Mouse (Mus musculus): ENCODE results near the gene 1110008L16Rik. TPM values are rescaled to one million over a fixed set of nuclear protein-coding genes. Genes with fewer than 3 reads are reported as not detected.
A peak's percentile ranks its signal among the peaks of the same experiment; 100 is the strongest.
"Not testable (repeated sequence)": the region's sequence is repeated elsewhere in the genome, so short reads cannot be mapped to it uniquely, and the experiment has no call there.

The 1110008L16Rik gene
- polyA plus RNA-seq, 1 experiment from 2014 or later = 10.7 TPM

DNA sequence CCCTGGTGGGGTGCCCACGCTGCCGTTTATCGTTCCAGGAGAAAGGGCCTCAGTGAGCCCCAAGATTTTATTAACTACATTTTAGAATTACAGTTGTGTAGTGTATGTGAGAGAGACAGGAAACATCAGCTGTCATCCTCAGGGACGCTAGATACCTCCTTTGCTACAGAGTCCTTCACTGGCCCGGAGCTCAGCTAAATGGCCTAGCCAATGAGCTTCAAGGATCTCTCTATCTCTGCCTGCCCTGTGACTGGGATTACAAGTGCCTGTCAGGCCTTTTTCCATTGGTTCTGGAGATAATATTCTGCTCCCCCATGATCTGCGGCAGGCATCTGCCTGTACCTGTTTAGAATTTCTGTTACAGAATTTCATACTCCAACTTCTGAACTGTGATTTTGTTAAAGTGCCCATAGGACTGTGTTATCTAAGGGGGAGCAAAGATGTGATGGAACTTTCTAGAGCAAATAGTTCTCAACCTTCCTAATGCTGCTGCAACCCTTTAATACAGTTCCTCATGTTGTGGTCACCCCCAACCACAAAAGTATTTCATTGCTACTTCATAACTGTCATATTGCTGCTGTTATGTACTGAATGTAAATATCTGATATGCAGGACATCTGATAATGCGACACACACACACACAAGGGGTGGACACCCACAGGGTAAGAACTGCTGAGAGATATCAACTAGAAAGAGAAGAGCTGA is 87.9 kb downstream of the 1110008L16Rik start:
- H3K4me3 ChIP-seq = no peak overlapping the region
- H3K27me3 ChIP-seq (replicated peaks) = no peaks in the 10 kb centered on the region
- WGBS = 79% methylated on average over 7 of the region's 7 CpGs

DNA sequence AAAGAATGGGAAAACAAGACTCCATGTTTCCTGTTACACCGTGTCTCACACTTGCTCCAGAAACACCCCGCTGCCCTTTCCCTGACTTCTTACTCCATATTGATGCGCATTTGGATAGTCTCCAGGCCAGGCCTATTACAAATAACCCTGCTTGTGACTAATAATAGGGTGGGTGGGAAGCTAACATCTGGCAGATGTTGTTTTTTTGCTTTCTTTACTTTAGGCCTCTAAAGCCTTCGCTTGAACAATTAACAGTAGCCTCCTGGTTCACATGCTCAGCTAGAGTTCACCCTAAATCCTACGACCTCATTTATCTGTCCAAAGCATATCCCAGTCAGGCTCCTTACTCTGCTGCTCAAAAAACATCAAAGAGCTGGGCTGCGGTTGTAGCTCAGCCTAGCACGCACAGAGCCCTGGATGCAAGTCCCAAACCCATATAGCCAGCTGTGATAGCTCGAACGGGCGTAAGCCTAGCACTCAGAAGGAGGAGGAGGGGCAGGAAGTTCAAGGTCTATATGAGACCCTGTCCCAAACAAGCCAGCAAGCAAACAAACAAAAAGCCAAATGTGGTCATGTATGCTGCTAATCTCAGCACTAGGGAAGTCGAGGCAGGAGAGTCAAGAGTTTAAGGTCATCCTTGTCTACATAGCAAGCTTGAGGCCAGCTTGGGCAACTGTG is 88.5 kb downstream of the 1110008L16Rik start:
- H3K9me3 ChIP-seq = no peaks in the 10 kb centered on the region
- H3K27me3 ChIP-seq (replicated peaks) = no peaks in the 10 kb centered on the region
- no peak overlapping the region for H3K27ac ChIP-seq
- H3K4me1 ChIP-seq = no peaks in the 10 kb centered on the region
- ATAC-seq (replicated peaks) = no peak
- no peaks in the 10 kb centered on the region for H3K36me3 ChIP-seq (replicated peaks)
- WGBS = 69% methylated on average over 11 of the region's 11 CpGs
- no peak overlapping the region for H3K9ac ChIP-seq
- no peak overlapping the region for H3K4me3 ChIP-seq
- no peak overlapping the region for H3K4me2 ChIP-seq

More for the DNA sequence above, 87.9 kb downstream of the 1110008L16Rik start:
- H3K27ac ChIP-seq = no peak overlapping the region
- H3K36me3 ChIP-seq (replicated peaks) = no peaks in the 10 kb centered on the region
- no peak for ATAC-seq (replicated peaks)
- no peak overlapping the region for H3K4me2 ChIP-seq
- H3K9ac ChIP-seq = no peak overlapping the region
- H3K9me3 ChIP-seq = no peaks in the 10 kb centered on the region
- no peaks in the 10 kb centered on the region for H3K4me1 ChIP-seq

DNA sequence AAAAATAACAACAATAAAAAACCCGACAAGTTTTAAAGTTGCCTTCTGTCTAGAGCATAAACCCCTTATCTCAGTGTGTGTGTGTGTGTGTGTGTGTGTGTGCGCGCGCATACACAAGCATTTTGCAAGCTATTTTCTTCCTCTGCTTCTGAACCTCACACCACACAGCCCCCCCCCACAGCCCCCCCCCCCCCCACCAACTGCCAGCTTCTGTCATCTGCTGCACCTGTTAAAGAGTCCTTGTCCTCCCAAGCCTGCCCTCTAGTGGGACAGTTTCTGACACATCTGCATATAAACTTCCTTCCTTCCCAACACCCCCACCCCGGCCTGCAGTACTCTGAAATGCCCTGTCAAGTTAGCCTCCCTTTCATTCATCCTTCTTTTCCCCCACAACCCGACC is 89.1 kb downstream of the 1110008L16Rik start:
- H3K4me2 ChIP-seq = no peak overlapping the region
- no peaks in the 10 kb centered on the region for H3K4me1 ChIP-seq
- no peaks in the 10 kb centered on the region for H3K36me3 ChIP-seq (replicated peaks)
- H3K9ac ChIP-seq = no peak overlapping the region
- H3K9me3 ChIP-seq = no peaks in the 10 kb centered on the region
- WGBS = 64% methylated on average over 6 of the region's 6 CpGs
- no peak overlapping the region for H3K4me3 ChIP-seq
- H3K27me3 ChIP-seq (replicated peaks) = no peaks in the 10 kb centered on the region
- no peak for ATAC-seq (replicated peaks)
- no peak overlapping the region for H3K27ac ChIP-seq

GRCm38 (mm10) chr12:55389132-55390081 is 90.0 kb downstream of the 1110008L16Rik start:
- WGBS = 83% methylated on average over 17 of the region's 17 CpGs
- H3K4me2 ChIP-seq = no peak overlapping the region
- no peak for ATAC-seq (replicated peaks)
- H3K36me3 ChIP-seq (replicated peaks) = no peaks in the 10 kb centered on the region
- no peaks in the 10 kb centered on the region for H3K27me3 ChIP-seq (replicated peaks)
- H3K27ac ChIP-seq = no peak overlapping the region
- H3K9me3 ChIP-seq = no peaks in the 10 kb centered on the region
- no peak overlapping the region for H3K4me3 ChIP-seq
- no peak overlapping the region for H3K9ac ChIP-seq
- no peaks in the 10 kb centered on the region for H3K4me1 ChIP-seq

- H3K4me1 ChIP-seq = no peaks in the 10 kb centered on the region
- no peak for ATAC-seq (replicated peaks)
- H3K36me3 ChIP-seq (replicated peaks) = no peaks in the 10 kb centered on the region
- H3K4me2 ChIP-seq = no peak overlapping the region
- no peak overlapping the region for H3K9ac ChIP-seq
- H3K4me3 ChIP-seq = no peak overlapping the region
- H3K9me3 ChIP-seq = no peaks in the 10 kb centered on the region
- H3K27me3 ChIP-seq (replicated peaks) = no peaks in the 10 kb centered on the region
- H3K27ac ChIP-seq = no peak overlapping the region
Measured at GRCm38 (mm10) chr12:55392120-55392519, 92.7 kb downstream of the 1110008L16Rik start.

DNA sequence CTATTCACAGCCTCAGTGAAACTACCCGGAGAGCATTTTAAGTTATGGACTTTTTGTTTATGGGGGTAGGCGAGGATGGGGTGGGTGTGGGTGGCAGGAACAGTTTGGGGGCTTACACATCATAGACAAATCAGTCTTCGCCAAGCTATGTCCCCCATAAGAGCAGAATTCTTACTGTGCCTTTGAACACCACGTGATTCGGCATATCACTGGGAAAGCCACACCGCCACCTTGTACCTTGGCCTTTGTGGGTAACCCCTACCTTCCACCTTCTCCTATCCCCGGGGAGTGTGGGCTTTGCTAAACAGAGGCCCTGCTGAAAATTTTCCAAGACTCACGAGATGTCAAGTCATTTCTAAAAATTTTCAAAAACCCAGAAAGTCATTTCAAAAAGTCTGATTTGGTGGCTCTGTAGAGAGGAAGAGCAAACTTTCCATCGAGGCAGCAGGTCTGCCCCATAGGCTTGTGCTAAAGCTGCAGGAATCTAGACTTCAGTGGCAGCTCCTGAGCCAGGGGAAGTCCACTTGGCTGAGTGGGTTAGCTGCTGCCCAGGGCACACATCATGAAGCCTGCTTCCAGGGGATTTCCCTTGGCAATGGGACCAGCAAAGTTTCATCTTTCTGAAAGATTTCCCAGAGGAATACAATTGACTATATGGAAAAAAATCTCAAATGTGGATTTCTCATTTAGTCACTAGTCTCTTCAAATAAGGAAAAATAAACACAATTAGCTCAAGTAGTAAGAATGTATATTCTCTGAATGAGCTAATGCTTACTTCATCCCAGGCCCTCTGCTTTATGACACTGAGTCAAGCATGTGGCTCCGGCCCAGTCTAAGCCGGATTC is 93.6 kb downstream of the 1110008L16Rik start:
- H3K36me3 ChIP-seq (replicated peaks) = no peaks in the 10 kb centered on the region
- H3K4me1 ChIP-seq = peaks cover 5% of the 10 kb centered on the region; the same call in 1 of the 2 replicates
- no peak overlapping the region for H3K4me2 ChIP-seq
- ATAC-seq (replicated peaks) = no peak
- H3K27me3 ChIP-seq (replicated peaks) = no peaks in the 10 kb centered on the region
- no peak overlapping the region for H3K9ac ChIP-seq
- H3K4me3 ChIP-seq = no peak overlapping the region
- no peaks in the 10 kb centered on the region for H3K9me3 ChIP-seq
- no peak overlapping the region for H3K27ac ChIP-seq
- WGBS = 87% methylated on average over 11 of the region's 11 CpGs

- not testable (repeated sequence) for H3K9ac ChIP-seq; H3K4me3 ChIP-seq; ATAC-seq (replicated peaks); H3K36me3 ChIP-seq (replicated peaks); H3K27me3 ChIP-seq (replicated peaks); H3K9me3 ChIP-seq; H3K27ac ChIP-seq; H3K4me2 ChIP-seq
- peaks cover 16% of the 10 kb centered on the region for H3K4me1 ChIP-seq
- 93% methylated on average over 14 of the region's 14 CpGs for WGBS
Measured at GRCm38 (mm10) chr12:55395601-55396000, 96.2 kb downstream of the 1110008L16Rik start.

DNA sequence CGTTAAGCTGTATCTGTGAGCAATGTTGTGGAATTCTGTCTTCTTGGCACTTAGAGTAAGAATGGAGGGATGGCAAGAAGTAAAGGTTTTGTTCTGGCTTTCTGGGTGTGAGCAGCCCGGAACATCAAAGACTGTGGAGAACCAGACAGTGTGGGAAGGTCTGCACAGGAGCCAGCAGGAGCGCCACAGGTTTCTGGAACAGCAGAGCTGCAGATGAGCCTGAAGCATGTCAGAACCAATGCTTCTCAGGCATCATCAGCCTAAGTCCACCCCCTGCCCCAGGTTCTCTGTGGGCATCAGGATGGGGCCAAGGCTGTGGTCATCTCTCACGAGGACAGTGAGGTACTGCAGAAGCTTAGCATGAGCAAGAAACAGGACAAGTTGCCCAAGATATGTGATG is 97.2 kb downstream of the 1110008L16Rik start:
- 97% methylated on average over 4 of the region's 4 CpGs for WGBS
- Histone ChIP-seq H3K4me3 (no peak overlapping the region), H3K9me3 (no peaks in the 10 kb centered on the region), H3K36me3 (replicated peaks) (no peaks in the 10 kb centered on the region), H3K9ac (no peak overlapping the region), H3K27me3 (replicated peaks) (no peaks in the 10 kb centered on the region), H3K4me1 (peaks cover 16% of the 10 kb centered on the region), H3K4me2 (no peak overlapping the region), H3K27ac (no peak overlapping the region)
- ATAC-seq (replicated peaks) = no peak

DNA sequence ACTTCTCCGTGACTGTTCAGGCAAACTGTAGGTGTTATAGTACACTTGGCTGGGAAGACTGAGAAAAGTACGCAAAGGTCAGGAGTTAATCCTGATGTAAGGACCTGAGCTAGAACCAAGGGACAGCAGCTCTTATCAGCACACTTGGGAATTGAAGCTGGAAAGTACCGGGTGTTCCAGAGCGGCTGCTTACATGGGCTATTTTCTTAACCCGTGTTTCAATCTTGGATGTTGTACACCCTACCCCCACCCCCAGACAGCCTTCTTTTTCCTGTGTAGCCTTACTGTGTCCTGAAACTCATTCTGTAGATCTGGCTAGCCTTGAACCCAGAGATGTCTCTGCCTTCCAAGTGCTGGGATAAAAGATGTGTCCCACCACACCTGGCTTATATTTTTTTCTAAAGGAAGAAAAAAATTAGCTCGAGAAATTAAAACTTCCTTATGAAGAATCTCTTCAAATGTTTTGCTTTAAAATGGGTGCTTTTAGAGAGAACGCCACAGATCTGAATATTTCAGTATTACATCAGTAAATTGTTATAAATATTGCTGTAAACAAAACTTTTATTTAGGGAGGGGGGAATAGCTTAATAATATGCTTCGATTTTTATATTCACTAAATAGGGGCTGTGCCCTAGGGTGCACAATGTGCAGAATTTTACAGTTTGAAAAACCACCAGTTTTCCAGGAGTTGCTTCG is 98.3 kb downstream of the 1110008L16Rik start:
- peaks cover 16% of the 10 kb centered on the region for H3K4me1 ChIP-seq
- no peaks in the 10 kb centered on the region for H3K27me3 ChIP-seq (replicated peaks)
- H3K27ac ChIP-seq = peak overlapping the region; percentile 91
- no peak for ATAC-seq (replicated peaks)
- WGBS = 75% methylated on average over 9 of the region's 9 CpGs
- no peaks in the 10 kb centered on the region for H3K9me3 ChIP-seq
- peak overlapping the region; percentile 81 for H3K4me2 ChIP-seq
- peak overlapping the region; percentile 94 for H3K4me3 ChIP-seq
- H3K36me3 ChIP-seq (replicated peaks) = no peaks in the 10 kb centered on the region
- peak overlapping the region; percentile 92 for H3K9ac ChIP-seq

DNA sequence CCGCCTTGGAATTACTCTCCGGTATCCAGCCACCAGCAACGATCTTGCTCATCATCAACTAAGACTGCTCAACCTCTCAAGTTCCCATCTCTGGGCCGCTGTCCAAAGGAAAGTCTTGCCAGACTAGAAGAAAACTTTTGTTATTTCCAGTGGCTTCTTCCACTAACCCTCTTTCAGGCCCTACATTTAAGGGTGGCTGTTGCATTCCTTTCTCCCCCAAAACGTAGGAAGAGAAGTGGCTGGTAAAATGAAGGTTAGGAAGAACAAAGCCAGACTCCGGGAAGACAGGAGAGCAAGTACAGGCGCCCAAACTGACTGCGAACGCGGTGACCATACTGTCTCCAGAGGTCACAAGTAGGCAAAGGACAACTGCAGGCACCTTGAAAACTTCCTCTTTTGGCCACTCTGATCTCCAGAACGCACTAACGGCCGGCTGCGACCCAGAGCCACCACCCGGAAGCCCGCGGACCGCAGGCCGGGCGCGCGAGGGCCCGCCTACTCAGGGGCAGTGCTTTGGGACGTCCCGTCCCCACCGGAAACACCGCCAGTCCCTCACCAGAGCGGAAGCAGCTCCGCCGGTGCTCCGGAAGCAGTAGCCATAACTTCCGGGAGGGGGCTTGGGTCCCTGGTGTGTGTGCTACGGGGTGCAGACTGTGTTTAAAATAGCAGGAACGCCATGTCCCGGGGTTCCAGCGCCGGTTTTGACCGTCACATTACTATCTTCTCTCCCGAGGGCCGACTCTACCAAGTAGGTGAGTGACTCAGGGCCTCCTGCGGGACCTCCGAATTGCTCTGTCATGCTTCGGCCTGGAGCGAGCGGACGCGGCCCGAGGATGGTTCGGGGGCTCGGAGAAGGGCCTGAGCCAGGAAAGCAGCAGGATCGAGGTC is 99.1 kb downstream of the 1110008L16Rik start:
- Histone ChIP-seq H3K9me3 (no peaks in the 10 kb centered on the region), H3K4me1 (peaks cover 16% of the 10 kb centered on the region), H3K4me2 (peak overlapping the region; percentile 81), H3K27ac (peak overlapping the region; percentile 91), H3K4me3 (peak overlapping the region; percentile 94), H3K9ac (peak overlapping the region; percentile 92), H3K36me3 (replicated peaks) (no peaks in the 10 kb centered on the region), H3K27me3 (replicated peaks) (no peaks in the 10 kb centered on the region)
- peak; percentile 100 for ATAC-seq (replicated peaks)
- under 1% methylated on average over 51 of the region's 51 CpGs for whole genome bisulfite sequencing

Measured in midbrain, embryonic 15.5 days (tissue).